Mouse (Mus musculus): Measurements from ENCODE around the gene Cpsf6. TPM values are rescaled to one million over a fixed set of nuclear protein-coding genes. Genes with fewer than 3 reads are reported as not detected.
A peak's percentile ranks its signal among the peaks of the same experiment; 100 is the strongest.

Gene Cpsf6
- polyA plus RNA-seq, 1 experiment, result 99.0 TPM

GRCm38 (mm10) chr10:117407734-117408288 is 28.0 kb upstream of the Cpsf6 start:
- Histone ChIP-seq H3K4me1 (ENCODE audit: control insufficient read depth, insufficient read depth, low read length) (no peaks in the 10 kb centered on the region), H3K4me3 (ENCODE audit: insufficient read depth, low read length) (no peak overlapping the region), H3K27ac (ENCODE audit: insufficient read depth, low read length) (no peak overlapping the region)
- TF ChIP-seq POLR2A (IDR thresholded peaks at IDR 0.05; ENCODE audit: low read depth, low read length), result no peak
- no peak for TF ChIP-seq CTCF (IDR thresholded peaks at IDR 0.05; ENCODE audit: borderline replicate concordance, insufficient read depth, low read length)

- Histone ChIP-seq H3K4me3 (ENCODE audit: insufficient read depth, low read length) (no peak overlapping the region), H3K27ac (ENCODE audit: insufficient read depth, low read length) (no peak overlapping the region), H3K4me1 (ENCODE audit: control insufficient read depth, insufficient read depth, low read length) (no peaks in the 10 kb centered on the region)
- TF ChIP-seq CTCF (IDR thresholded peaks at IDR 0.05; ENCODE audit: borderline replicate concordance, insufficient read depth, low read length), result no peak
- TF ChIP-seq POLR2A (IDR thresholded peaks at IDR 0.05; ENCODE audit: low read depth, low read length), result no peak
Measured at GRCm38 (mm10) chr10:117406843-117407733, 27.3 kb upstream of the Cpsf6 start.

DNA sequence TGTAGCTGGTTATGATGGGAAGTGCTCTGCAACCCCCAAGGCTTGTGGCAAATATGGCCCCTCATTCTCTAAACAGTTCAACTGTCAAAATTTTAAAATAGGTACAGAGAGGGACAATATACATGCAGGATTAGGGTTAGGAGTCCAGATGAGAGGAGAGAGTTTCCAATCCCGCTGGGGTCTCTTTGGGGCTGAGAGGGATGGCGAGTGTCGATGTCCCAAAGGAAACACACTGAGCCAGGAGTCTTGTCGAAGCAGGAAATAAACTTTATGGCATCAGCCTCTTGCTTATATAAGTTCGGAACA is 26.4 kb upstream of the Cpsf6 start:
- H3K4me1 ChIP-seq (ENCODE audit: control insufficient read depth, insufficient read depth, low read length), result no peaks in the 10 kb centered on the region
- no peak for TF ChIP-seq CTCF (IDR thresholded peaks at IDR 0.05; ENCODE audit: borderline replicate concordance, insufficient read depth, low read length)
- no peak for TF ChIP-seq POLR2A (IDR thresholded peaks at IDR 0.05; ENCODE audit: low read depth, low read length)
- H3K27ac ChIP-seq (ENCODE audit: insufficient read depth, low read length), result no peak overlapping the region
- H3K4me3 ChIP-seq (ENCODE audit: insufficient read depth, low read length), result no peak overlapping the region

- H3K4me1 ChIP-seq (ENCODE audit: control insufficient read depth, insufficient read depth, low read length), result no peaks in the 10 kb centered on the region
- H3K27ac ChIP-seq (ENCODE audit: insufficient read depth, low read length), result no peak overlapping the region
- no peak overlapping the region for H3K4me3 ChIP-seq (ENCODE audit: insufficient read depth, low read length)
- TF ChIP-seq CTCF (IDR thresholded peaks at IDR 0.05; ENCODE audit: borderline replicate concordance, insufficient read depth, low read length) (no peak), POLR2A (IDR thresholded peaks at IDR 0.05; ENCODE audit: low read depth, low read length) (no peak)
Measured at GRCm38 (mm10) chr10:117405526-117406282, 25.9 kb upstream of the Cpsf6 start.

DNA sequence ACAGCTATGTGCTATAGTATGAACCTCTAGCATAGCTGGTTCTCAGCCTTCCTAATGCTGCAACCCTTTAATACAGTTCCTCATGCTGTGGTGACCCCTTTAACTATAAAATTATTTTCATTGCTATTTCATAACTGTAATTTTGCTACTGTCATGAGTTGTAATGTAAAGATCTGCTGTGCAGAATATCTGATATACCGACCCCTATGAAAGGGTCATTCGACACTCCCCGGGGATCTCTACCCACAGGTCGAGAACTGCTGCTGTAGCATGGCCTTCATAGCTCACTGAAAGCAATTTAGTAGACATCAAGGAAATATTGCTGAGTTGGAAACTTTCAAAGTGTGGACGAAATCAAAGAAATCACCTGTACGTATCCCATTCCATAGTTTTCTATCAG is 24.6 kb upstream of the Cpsf6 start:
- no peaks in the 10 kb centered on the region for H3K4me1 ChIP-seq (ENCODE audit: control insufficient read depth, insufficient read depth, low read length)
- no peak overlapping the region for H3K27ac ChIP-seq (ENCODE audit: insufficient read depth, low read length)
- no peak overlapping the region for H3K4me3 ChIP-seq (ENCODE audit: insufficient read depth, low read length)
- TF ChIP-seq POLR2A (IDR thresholded peaks at IDR 0.05; ENCODE audit: low read depth, low read length) (no peak), CTCF (IDR thresholded peaks at IDR 0.05; ENCODE audit: borderline replicate concordance, insufficient read depth, low read length) (no peak)

DNA sequence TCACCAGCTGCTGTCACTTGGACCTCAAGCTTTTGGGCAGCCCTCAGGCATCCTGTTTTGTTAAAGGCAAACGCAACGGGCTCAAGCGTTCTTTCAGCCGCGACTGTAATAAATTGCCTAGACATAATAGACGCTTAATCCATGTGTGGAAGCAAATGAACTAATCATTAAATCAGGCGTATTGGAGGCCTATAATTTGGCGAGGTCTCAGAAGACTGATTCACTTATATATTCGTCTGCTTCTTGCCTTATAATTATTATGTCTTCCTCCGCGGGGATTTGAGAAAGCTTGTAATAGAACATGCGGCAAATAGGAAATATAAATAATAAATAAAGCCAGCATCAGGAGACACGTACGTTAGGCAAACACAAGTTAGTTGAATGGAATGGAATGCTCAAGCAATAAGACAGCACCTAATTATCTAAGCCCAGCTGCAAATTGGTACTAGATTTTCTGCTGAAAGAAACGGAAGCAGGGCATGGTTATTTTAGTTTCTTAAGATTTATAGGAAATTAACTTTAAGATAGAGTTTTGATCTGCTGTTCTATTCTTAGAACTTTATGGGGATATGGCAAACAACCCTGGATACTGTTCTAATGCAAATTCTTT is 23.6 kb upstream of the Cpsf6 start:
- H3K4me1 ChIP-seq (ENCODE audit: control insufficient read depth, insufficient read depth, low read length), result no peaks in the 10 kb centered on the region
- TF ChIP-seq CTCF (IDR thresholded peaks at IDR 0.05; ENCODE audit: borderline replicate concordance, insufficient read depth, low read length) (no peak), POLR2A (IDR thresholded peaks at IDR 0.05; ENCODE audit: low read depth, low read length) (no peak)
- no peak overlapping the region for H3K27ac ChIP-seq (ENCODE audit: insufficient read depth, low read length)
- no peak overlapping the region for H3K4me3 ChIP-seq (ENCODE audit: insufficient read depth, low read length)

DNA sequence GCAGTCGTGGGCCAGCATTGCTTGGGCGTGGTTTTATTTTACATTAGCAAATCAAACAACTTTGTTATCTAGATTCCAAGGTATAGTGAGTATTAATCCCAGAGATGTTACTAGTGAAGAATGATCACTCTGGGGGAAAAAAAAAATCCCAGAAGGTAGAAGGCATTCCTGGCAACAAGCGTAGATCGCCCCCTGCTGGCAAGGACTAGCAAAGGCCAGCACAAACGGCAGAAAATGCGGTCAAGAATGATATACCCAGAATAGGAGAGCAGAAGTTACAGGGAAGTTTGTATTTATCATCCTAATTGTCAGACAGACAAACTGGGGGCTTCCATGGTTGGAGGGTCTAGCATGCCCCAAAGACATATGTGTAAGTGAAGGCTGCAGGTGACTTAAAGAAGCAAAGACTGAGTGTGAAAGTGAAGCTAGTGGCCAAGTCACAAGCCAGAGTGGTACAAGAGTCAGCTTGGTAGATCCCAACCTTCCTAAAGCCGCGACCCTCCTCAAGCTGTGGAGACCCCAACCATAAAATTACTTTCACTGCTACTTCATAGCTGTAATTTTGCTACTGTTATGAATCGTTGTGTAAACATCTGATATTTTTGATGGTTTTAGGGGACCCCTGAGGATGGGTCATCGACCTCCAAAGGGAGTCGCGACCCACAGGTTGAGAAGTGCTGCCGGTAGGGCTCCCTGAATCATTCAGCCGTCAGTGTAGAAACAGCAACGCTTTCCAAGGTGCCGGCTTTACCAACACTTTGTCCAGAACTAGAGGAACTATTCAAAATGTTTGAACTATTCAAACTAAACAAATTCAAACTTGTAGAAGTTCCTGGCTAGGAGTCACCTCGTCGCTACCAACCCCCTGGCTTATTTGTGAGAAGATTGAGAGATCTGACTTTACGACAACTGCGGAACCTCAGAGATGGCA is 22.9 kb upstream of the Cpsf6 start:
- Histone ChIP-seq H3K4me3 (ENCODE audit: insufficient read depth, low read length) (no peak overlapping the region), H3K27ac (ENCODE audit: insufficient read depth, low read length) (no peak overlapping the region), H3K4me1 (ENCODE audit: control insufficient read depth, insufficient read depth, low read length) (no peaks in the 10 kb centered on the region)
- TF ChIP-seq POLR2A (IDR thresholded peaks at IDR 0.05; ENCODE audit: low read depth, low read length) (no peak), CTCF (IDR thresholded peaks at IDR 0.05; ENCODE audit: borderline replicate concordance, insufficient read depth, low read length) (peak; percentile 60; the same call in 1 of the 2 replicates)

GRCm38 (mm10) chr10:117401364-117401763 is 21.5 kb upstream of the Cpsf6 start:
- no peak for TF ChIP-seq CTCF (IDR thresholded peaks at IDR 0.05; ENCODE audit: borderline replicate concordance, insufficient read depth, low read length)
- TF ChIP-seq POLR2A (IDR thresholded peaks at IDR 0.05; ENCODE audit: low read depth, low read length), result no peak
- Histone ChIP-seq H3K27ac (ENCODE audit: insufficient read depth, low read length) (no peak overlapping the region), H3K4me3 (ENCODE audit: insufficient read depth, low read length) (no peak overlapping the region), H3K4me1 (ENCODE audit: control insufficient read depth, insufficient read depth, low read length) (no peaks in the 10 kb centered on the region)
